Mouse (Mus musculus) ES-Bruce4 (cell line): ENCODE measurements around the gene Shc4. TPM values are rescaled to one million over a fixed set of nuclear protein-coding genes. Genes with fewer than 3 reads are reported as not detected.
A peak's percentile ranks its signal among the peaks of the same experiment; 100 is the strongest.

Experiments used
- H3K27ac ChIP-seq: 2 replicates; pipeline ENCODE4 v1.5.1; 2012; ENCODE audit warnings: low read length, inconsistent platforms; ENCODE audit not compliant: insufficient read depth
- H3K27me3 ChIP-seq: 2 replicates; pipeline ENCODE4 v1.6.1; 2012; ENCODE audit warnings: mild to moderate bottlenecking, low read length, inconsistent platforms; ENCODE audit not compliant: control insufficient read depth, poor library complexity, insufficient read depth, severe bottlenecking
- H3K36me3 ChIP-seq: 2 replicates; pipeline ENCODE4 v1.6.1; 2012; ENCODE audit warnings: inconsistent platforms, mild to moderate bottlenecking, low read length, moderate library complexity; ENCODE audit not compliant: control insufficient read depth, poor library complexity, insufficient read depth, severe bottlenecking
- H3K4me1 ChIP-seq: one replicate; pipeline ENCODE4 v1.8.1; 2011; ENCODE audit warnings: low read length; ENCODE audit not compliant: control insufficient read depth, insufficient read depth
- H3K4me3 ChIP-seq: 2 replicates; pipeline ENCODE4 v1.5.1; 2011; ENCODE audit warnings: low read depth, mild to moderate bottlenecking, low read length
- H3K9ac ChIP-seq: 2 replicates; pipeline ENCODE4 v1.6.1; 2012; ENCODE audit warnings: low read depth, mild to moderate bottlenecking, inconsistent platforms; ENCODE audit not compliant: poor library complexity, severe bottlenecking
- H3K9me3 ChIP-seq: replicated peaks from 2 replicates; pipeline ENCODE4 v1.6.1; 2012; ENCODE audit warnings: mild to moderate bottlenecking, low read length, inconsistent platforms; ENCODE audit not compliant: control insufficient read depth, poor library complexity, insufficient read depth, severe bottlenecking
- CTCF ChIP-seq: IDR thresholded peaks from one replicate; pipeline ENCODE4 v1.8.1; 2011; ENCODE audit warnings: low read depth, low read length
- EP300 ChIP-seq: IDR thresholded peaks from 2 replicates; pipeline ENCODE4 v1.6.1; 2011; ENCODE audit warnings: low read depth, low read length; ENCODE audit not compliant: insufficient read depth
- POLR2A ChIP-seq: IDR thresholded peaks from one replicate; pipeline ENCODE4 v1.8.1; 2011; ENCODE audit warnings: low read length; ENCODE audit not compliant: insufficient read depth
- polyA plus RNA-seq: library from polyadenylated mRNA; stranded (reverse); fragments of >200 nt; gene quantifications from 2 replicates; pipeline ENCODE4 v1.2.4, GENCODE M21; 2011; ENCODE audit warnings: low read depth; ENCODE audit not compliant: missing spikeins, insufficient read depth, insufficient read length

Shc4 gene
- polyA plus RNA-seq, 1 experiment = 0.42 TPM

DNA sequence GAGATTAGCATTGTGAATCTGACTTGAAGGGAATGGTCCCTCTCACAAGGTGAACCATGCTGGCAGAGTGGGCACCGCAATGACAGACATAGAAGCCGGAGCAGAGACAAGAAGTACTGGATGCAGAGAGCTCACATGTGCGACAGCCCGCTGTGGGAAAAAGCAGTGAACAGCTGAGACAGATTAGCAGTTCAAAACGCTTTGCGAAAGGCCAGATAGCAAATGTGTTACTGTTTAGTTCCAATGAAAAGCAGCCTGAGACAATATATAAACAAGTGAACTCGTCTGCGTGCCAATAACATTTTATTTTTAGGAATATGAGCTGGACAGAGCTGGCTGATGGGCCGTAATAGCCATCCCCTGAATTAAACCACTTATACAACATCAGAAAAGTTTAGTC is 42.1 kb downstream of the Shc4 start:
- no peaks in the 10 kb centered on the region for H3K36me3 ChIP-seq
- H3K27me3 ChIP-seq = no peaks in the 10 kb centered on the region
- H3K9ac ChIP-seq = no peak overlapping the region
- H3K4me3 ChIP-seq = no peak overlapping the region
- peaks cover 2% of the 10 kb centered on the region for H3K4me1 ChIP-seq
- TF ChIP-seq POLR2A (no peak), EP300 (no peak)
- H3K27ac ChIP-seq = no peak overlapping the region
- H3K9me3 ChIP-seq = no peaks in the 10 kb centered on the region

GRCm38 (mm10) chr2:125672957-125673631 is 50.9 kb downstream of the Shc4 start, which contains the start of gene Eid1:
Eid1 (plus strand) TSS chr2:125673095.
- TF ChIP-seq CTCF (no peak), POLR2A (no peak), EP300 (no peak)
- Histone ChIP-seq H3K9ac (peak within 1 kb of the TSS; percentile 62), H3K36me3 (no peaks in the 10 kb centered on the region), H3K27ac (no peak within 1 kb of the TSS), H3K4me1 (no peaks in the 10 kb centered on the region), H3K27me3 (no peaks in the 10 kb centered on the region; the same call in 1 of the 2 replicates), H3K9me3 (peaks cover 12% of the 10 kb centered on the region), H3K4me3 (peak within 1 kb of the TSS; percentile 66)

- Histone ChIP-seq H3K36me3 (no peaks in the 10 kb centered on the region), H3K9me3 (peaks cover 12% of the 10 kb centered on the region), H3K4me1 (no peaks in the 10 kb centered on the region), H3K9ac (peak overlapping the region; percentile 62; the same call in 1 of the 2 replicates), H3K27ac (no peak overlapping the region), H3K27me3 (no peaks in the 10 kb centered on the region; the same call in 1 of the 2 replicates), H3K4me3 (peak overlapping the region; percentile 66)
- no peak for TF ChIP-seq CTCF
- no peak for TF ChIP-seq EP300
- no peak for TF ChIP-seq POLR2A
Observed at GRCm38 (mm10) chr2:125672568-125672956, 51.4 kb downstream of the Shc4 start.

DNA sequence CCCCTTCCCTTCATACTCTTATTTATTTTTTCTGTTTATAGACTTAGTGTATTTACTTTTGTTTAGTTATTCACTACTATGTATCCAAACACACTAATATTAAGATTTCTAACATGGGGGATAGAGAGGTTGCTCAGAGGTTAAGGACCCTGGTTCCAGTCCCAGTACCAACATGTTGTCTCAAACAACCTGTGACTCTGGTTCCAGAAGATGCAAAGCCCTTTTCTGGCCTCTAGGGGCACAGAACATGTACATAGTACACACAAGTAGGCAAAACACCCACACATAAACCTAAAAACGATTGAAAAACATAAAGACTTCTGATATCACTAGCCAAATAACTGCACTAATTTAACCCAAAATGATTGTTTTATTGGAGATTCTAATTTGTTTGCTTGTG is 53.1 kb downstream of the Shc4 start:
- TF ChIP-seq EP300 (no peak), CTCF (no peak), POLR2A (no peak)
- Histone ChIP-seq H3K27ac (no peak overlapping the region), H3K27me3 (no peaks in the 10 kb centered on the region; the same call in 1 of the 2 replicates), H3K4me1 (no peaks in the 10 kb centered on the region), H3K36me3 (no peaks in the 10 kb centered on the region), H3K4me3 (no peak overlapping the region), H3K9ac (no peak overlapping the region), H3K9me3 (peaks cover 12% of the 10 kb centered on the region)

GRCm38 (mm10) chr2:125667721-125668120 is 56.2 kb downstream of the Shc4 start:
- no peak overlapping the region for H3K9ac ChIP-seq
- no peak overlapping the region for H3K27ac ChIP-seq
- no peaks in the 10 kb centered on the region for H3K27me3 ChIP-seq
- H3K9me3 ChIP-seq = peaks cover 12% of the 10 kb centered on the region
- TF ChIP-seq POLR2A = no peak
- H3K36me3 ChIP-seq = no peaks in the 10 kb centered on the region
- H3K4me1 ChIP-seq = no peaks in the 10 kb centered on the region
- no peak overlapping the region for H3K4me3 ChIP-seq

- Histone ChIP-seq H3K27ac (no peak overlapping the region), H3K9me3 (peaks cover 9% of the 10 kb centered on the region), H3K4me1 (no peaks in the 10 kb centered on the region), H3K36me3 (no peaks in the 10 kb centered on the region), H3K9ac (no peak overlapping the region), H3K4me3 (no peak overlapping the region), H3K27me3 (no peaks in the 10 kb centered on the region)
- no peak for TF ChIP-seq POLR2A
- no peak for TF ChIP-seq EP300
- no peak for TF ChIP-seq CTCF
Observed at GRCm38 (mm10) chr2:125667184-125667583, 56.8 kb downstream of the Shc4 start.
